Comparison of ENCODE assay signal across 21 mouse cellular contexts in the genomic region with DNA sequence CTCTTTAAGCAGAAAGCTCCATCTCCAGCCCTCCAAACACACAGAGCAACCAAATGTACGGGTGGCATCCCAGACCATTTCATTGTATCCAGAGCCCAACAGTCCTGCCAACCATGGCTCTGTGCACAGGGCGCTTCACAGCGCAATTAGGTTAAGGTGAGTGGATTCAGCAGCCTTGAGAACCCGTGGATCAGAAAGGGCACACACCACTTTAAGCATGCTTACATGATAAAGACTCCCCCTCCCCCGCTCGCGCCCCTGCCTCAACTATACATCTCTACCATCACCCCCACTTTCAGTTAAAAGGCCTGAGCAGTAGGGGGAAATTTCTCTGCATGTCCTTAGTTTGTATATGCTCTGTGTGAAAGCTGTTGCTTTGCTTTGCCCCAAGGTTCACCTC.
DNase-seq lines count a peak whose midpoint lies in the region; ATAC-seq lines count a peak whose summit lies in the region.
"Had no signal": no experiment of that assay in that cellular context is flagged by ENCODE, and none has a peak within 500 bp of the region (broad histone marks: within the 10 kb centered on the region; RNA-seq: fewer than 3 reads in every experiment).

No protein-coding gene starts in this region.

- intact Hi-C loops in heart, postnatal 36 days (cut with DNase I): no loop called here

- H3K9ac ChIP-seq in liver, embryonic 11.5 days (ENCODE audit: low read depth, low read length): no peak overlapping the region
- H3K9ac ChIP-seq: embryonic facial prominence, embryonic 13.5 days; embryonic facial prominence, embryonic 15.5 days; forebrain, embryonic 13.5 days; forebrain, embryonic 15.5 days had no signal

- H3K4me2 ChIP-seq in liver, embryonic 11.5 days: no peak overlapping the region
- H3K4me2 ChIP-seq: embryonic facial prominence, embryonic 13.5 days; embryonic facial prominence, embryonic 15.5 days; forebrain, embryonic 13.5 days; forebrain, embryonic 15.5 days had no signal

- no peak overlapping the region for H3K4me3 ChIP-seq in liver, embryonic 11.5 days (ENCODE audit: low read depth, low read length)
- H3K4me3 ChIP-seq: embryonic facial prominence, embryonic 13.5 days; embryonic facial prominence, embryonic 15.5 days; erythroblast, embryonic 14.5 days; forebrain, embryonic 10.5 days; forebrain, embryonic 13.5 days; forebrain, embryonic 15.5 days had no signal

- no peaks in the 10 kb centered on the region for H3K27me3 ChIP-seq in liver, embryonic 11.5 days (replicated peaks; ENCODE audit: control insufficient read depth, insufficient read depth, low read length)
- H3K27me3 ChIP-seq: embryonic facial prominence, embryonic 13.5 days; embryonic facial prominence, embryonic 15.5 days; forebrain, embryonic 13.5 days; forebrain, embryonic 15.5 days had no signal

- no peak overlapping the region for H3K27ac ChIP-seq in liver, embryonic 11.5 days (ENCODE audit: low read depth, low read length)
- H3K27ac ChIP-seq: embryonic facial prominence, embryonic 15.5 days; forebrain, embryonic 10.5 days; forebrain, embryonic 13.5 days; forebrain, embryonic 15.5 days had no signal

- 88% methylated on average over 7 of the region's 7 CpGs for WGBS in liver, embryonic 11.5 days

- no peaks in the 10 kb centered on the region for H3K9me3 ChIP-seq in liver, embryonic 11.5 days (ENCODE audit: control insufficient read depth, low read length)
- H3K9me3 ChIP-seq: embryonic facial prominence, embryonic 13.5 days; embryonic facial prominence, embryonic 15.5 days; forebrain, embryonic 10.5 days; forebrain, embryonic 13.5 days; forebrain, embryonic 15.5 days had no signal

- H3K4me1 ChIP-seq in liver, embryonic 11.5 days (replicated peaks; ENCODE audit: control insufficient read depth, insufficient read depth, low read length): no peaks in the 10 kb centered on the region

- no peaks in the 10 kb centered on the region for H3K36me3 ChIP-seq in liver, embryonic 11.5 days (ENCODE audit: control insufficient read depth, insufficient read depth, low read length)
- H3K36me3 ChIP-seq: embryonic facial prominence, embryonic 13.5 days; embryonic facial prominence, embryonic 15.5 days; forebrain, embryonic 10.5 days; forebrain, embryonic 15.5 days had no signal

- peak; percentile 45 for DNase-seq in heart, adult 11 months
- DNase-seq in heart, postnatal 36 days: no peak
- peak; percentile 14 for DNase-seq in liver, embryonic 11.5 days (ENCODE audit: low spot score)
- no peak for DNase-seq in liver
- DNase-seq in kidney, adult 18-20 months: no peak
- DNase-seq: adrenal gland, adult 2 months; adrenal gland, postnatal 10 days; adrenal gland, postnatal 25 days; cerebellum, adult 11 months; cerebellum, adult 18-20 months; cerebellum, adult 8-10 months; cerebellum, adult 9-11 months; cerebellum, postnatal 14 days; cerebellum, postnatal 36 days; embryo, embryonic 11 days had no signal

- ATAC-seq in liver, embryonic 11.5 days (replicated peaks; ENCODE audit: low FRiP score): no peak
- ATAC-seq: forebrain, embryonic 13.5 days; forebrain, embryonic 15.5 days had no signal

Comparison
In these comparisons a context has a peak if more than half of its experiments do, and no peak if none do; other contexts are left out.
1. DNase-seq: peak in heart, adult 11 months (single experiment) and liver, embryonic 11.5 days (single experiment); none in heart, postnatal 36 days (0 of 2), liver (single experiment) and kidney, adult 18-20 months (single experiment).